Mouse (Mus musculus) thymus, adult 2 months (tissue): ENCODE results near the gene Taf13. TPM values are rescaled to one million over a fixed set of nuclear protein-coding genes. Genes with fewer than 3 reads are reported as not detected.

Source experiments
- DNase-seq: peaks from one replicate; pipeline ENCODE4 v3.0.0; 2021
- H3K27ac ChIP-seq: fragments of 200-500 bp; 2 replicates; pipeline ENCODE4 v1.5.1; 2012; ENCODE audit warnings: low read length, control low read depth; ENCODE audit not compliant: control insufficient read depth, insufficient read depth
- H3K27me3 ChIP-seq: fragments of 200-500 bp; 2 replicates; pipeline ENCODE4 v1.6.1; 2012; ENCODE audit warnings: mild to moderate bottlenecking, low read length, moderate library complexity, mixed read lengths; ENCODE audit not compliant: control insufficient read depth, insufficient read depth
- H3K36me3 ChIP-seq: fragments of 200-500 bp; 2 replicates; pipeline ENCODE4 v1.6.1; 2012; ENCODE audit warnings: mild to moderate bottlenecking, low read length, moderate library complexity; ENCODE audit not compliant: control insufficient read depth, insufficient read depth
- H3K4me1 ChIP-seq: fragments of 200-500 bp; replicated peaks from 2 replicates; pipeline ENCODE4 v1.6.1; 2012; ENCODE audit warnings: low read length; ENCODE audit not compliant: control insufficient read depth, insufficient read depth
- H3K4me3 ChIP-seq: fragments of 200-500 bp; 2 replicates; pipeline ENCODE4 v1.5.1; 2012; ENCODE audit warnings: mild to moderate bottlenecking, low read length, control low read depth, moderate library complexity; ENCODE audit not compliant: control insufficient read depth, insufficient read depth
- CTCF ChIP-seq: fragments of 200-500 bp; IDR thresholded peaks from 2 replicates; pipeline ENCODE4 v1.5.1; 2012; ENCODE audit warnings: mild to moderate bottlenecking, control low read depth, low read length, moderate library complexity, borderline replicate concordance; ENCODE audit not compliant: control insufficient read depth, poor library complexity, insufficient read depth; ENCODE audit errors: extremely low read depth
- POLR2A ChIP-seq: fragments of 200-500 bp; IDR thresholded peaks from 2 replicates; pipeline ENCODE4 v1.6.1; 2012; ENCODE audit warnings: mild to moderate bottlenecking, low read length, control low read depth, moderate library complexity; ENCODE audit not compliant: control insufficient read depth, poor library complexity, insufficient read depth; ENCODE audit errors: extremely low read depth
- WGBS: fragments of 180-500 bp; shearing (Covaris S2); methylation state at CpG from one replicate; pipeline ENCODE4 v1.1.7; 2018; 5-methylcytosine and 5-hydroxymethylcytosine counted together
- polyA plus RNA-seq: library from polyadenylated mRNA; depleted of rRNA; stranded (reverse); fragments of >200 nt; gene quantifications from 2 replicates; pipeline ENCODE4 v1.2.3, GENCODE M21; 2012

Gene Taf13
- polyA plus RNA-seq, 1 experiment = 4.5 TPM

DNA sequence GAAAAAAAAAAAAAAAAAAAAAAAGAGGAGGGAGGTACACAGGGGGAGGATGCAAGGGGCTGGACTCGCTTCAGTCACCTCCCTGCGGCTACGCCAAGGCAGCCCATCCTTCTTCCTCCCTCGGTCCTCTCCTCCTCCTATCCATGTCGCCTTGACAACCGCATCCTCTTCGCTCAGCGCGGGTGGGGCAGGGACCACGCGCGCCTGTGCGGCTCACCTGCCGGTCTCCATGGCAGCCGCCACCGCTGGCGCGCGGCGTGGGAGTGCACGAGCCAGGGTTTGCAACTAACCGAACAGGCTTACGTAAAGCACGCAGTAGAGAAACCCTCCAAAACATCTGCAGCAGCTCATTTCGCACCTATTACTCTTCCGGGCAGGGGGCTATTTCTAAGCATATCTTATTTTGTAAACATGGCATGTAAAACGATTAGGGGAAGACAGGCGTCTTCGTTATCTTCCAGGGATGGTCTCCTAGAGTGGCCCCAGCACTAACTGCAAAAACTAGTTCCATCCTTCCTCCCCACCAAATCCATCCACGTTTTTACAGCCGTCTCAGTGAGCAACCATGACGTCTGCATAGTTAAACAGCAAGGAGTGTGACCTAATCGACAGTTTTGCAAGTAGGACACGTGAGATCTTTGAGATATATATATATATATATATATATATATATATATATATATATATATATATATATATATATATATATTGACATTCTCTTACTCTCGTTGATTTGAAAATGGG lies 34.8 kb upstream of the Taf13 start, which contains the start of gene 5330417C22Rik:
5330417C22Rik (minus strand) TSS at position 20 of the 744 bp plus-strand sequence.
- 1% methylated on average over 35 of the region's 35 CpGs for WGBS
- TF ChIP-seq POLR2A (no peak), CTCF (peak; percentile 34; the same call in 1 of the 2 replicates)
- DNase-seq = peak; percentile 57
- no peaks in the 10 kb centered on the region for H3K36me3 ChIP-seq
- H3K4me1 ChIP-seq = peaks cover 4% of the 10 kb centered on the region; the same call in 1 of the 2 replicates
- no peak within 1 kb of the TSS for H3K27ac ChIP-seq
- H3K27me3 ChIP-seq = no peaks in the 10 kb centered on the region; the same call in 1 of the 2 replicates
- no peak within 1 kb of the TSS for H3K4me3 ChIP-seq

DNA sequence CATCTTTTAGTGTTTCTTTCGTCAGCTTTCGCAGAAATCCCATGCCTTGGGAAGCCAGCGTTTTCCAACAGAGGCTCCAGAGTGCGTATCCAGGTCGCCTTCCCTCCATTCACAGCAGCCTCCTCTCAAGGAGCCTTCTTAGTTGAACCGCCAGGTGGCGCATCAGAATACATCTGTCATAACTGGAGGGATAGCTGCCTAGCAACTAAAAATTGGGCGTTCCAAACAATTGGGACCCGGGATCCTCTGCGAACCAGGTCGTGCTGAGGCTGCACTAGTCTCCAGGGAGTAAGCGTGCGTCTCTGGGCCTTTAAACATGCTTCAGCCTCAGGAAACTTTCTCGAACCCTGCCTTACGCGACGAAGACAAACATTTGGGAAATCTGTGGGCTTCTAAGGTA lies 34.2 kb upstream of the Taf13 start:
- TF ChIP-seq POLR2A (no peak), CTCF (peak; percentile 69; the same call in 1 of the 2 replicates)
- Histone ChIP-seq H3K27me3 (no peaks in the 10 kb centered on the region; the same call in 1 of the 2 replicates), H3K36me3 (no peaks in the 10 kb centered on the region), H3K27ac (no peak overlapping the region), H3K4me1 (peaks cover 4% of the 10 kb centered on the region; the same call in 1 of the 2 replicates), H3K4me3 (no peak overlapping the region)
- WGBS = 4% methylated on average over 17 of the region's 17 CpGs
- peak; percentile 75 for DNase-seq

DNA sequence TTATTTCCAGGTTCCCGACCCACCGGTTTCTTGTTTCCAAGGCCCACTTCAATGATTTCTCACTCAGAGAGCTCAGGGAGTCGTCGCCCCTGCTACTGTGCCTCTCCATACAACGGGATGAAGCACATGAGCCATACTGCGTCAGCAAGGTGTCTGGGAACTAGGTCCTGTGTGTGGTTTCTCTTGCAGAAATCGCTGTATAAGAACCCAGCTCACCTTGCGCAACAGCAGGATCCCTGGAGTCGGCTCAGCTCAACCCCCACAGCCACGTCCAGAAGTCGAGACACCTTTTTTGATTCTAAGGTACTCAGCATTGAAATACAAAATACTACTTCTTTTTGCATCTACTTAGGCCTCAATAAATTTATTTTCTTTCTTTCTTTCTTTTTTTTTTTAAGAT lies 29.2 kb upstream of the Taf13 start:
- 86% methylated on average over 11 of the region's 11 CpGs for WGBS
- TF ChIP-seq POLR2A (no peak), CTCF (no peak)
- Histone ChIP-seq H3K36me3 (no peaks in the 10 kb centered on the region), H3K27ac (no peak overlapping the region), H3K4me1 (peaks cover 2% of the 10 kb centered on the region; the same call in 1 of the 2 replicates), H3K27me3 (no peaks in the 10 kb centered on the region), H3K4me3 (no peak overlapping the region)
- no peak for DNase-seq

DNA sequence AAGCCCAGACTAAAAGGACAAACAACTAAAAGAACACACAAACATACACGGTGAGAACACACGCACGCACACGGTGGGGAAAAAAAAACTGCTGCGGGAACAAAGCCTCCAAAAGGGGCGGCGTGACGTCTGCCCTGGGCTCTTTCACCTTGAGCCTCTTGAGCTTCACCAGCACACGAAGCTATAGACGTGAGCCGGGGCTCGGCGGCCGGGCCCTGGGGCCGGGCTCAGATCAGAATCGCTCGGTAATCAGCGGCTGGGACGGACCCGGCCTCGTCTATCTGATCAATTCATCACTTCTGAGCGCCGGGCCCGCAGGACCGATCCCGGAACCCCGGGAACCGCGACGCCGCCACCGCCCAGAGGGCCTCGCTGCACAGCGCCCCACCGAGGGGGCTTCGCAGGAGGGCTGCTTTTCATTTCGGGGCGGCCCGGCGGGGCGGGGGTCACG lies 17.4 kb upstream of the Taf13 start:
- TF ChIP-seq POLR2A (no peak), CTCF (no peak)
- 1% methylated on average over 41 of the region's 42 CpGs for WGBS
- peaks cover 6% of the 10 kb centered on the region; the same call in 1 of the 2 replicates for H3K36me3 ChIP-seq

DNA sequence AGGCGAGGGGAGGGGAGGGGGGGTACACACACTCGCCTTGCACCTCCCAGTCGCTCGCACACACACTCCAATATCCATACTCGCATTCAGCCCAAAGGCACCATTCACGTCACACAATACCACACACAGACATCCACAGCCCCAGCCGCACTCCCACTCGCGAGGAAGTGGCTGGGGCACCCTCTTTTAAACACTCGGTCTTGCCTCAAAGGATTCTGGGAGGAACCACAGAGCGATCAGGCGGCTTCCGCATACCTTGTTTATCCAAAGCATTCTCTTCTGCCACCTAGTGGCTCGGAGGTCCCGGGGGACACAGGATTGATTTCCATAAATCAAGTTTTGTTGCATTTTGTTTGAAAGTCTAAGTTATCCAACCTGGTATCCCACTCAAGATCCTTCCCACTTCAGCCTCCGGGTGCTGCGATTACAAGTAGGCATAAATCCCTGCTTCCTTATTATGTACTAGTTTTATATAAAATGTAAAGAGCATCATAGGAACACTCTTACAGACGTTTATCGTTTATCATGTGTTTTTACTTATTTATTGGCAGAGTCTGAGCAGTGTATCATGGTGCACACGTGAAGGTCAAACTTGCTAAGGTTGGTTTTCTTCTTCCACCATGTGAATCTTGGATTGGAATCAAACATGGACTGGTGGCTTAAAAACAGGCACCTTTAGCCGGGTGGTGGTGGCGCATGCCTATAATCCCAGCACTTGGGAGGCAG lies 16.7 kb upstream of the Taf13 start:
- H3K36me3 ChIP-seq = peaks cover 9% of the 10 kb centered on the region
- H3K27me3 ChIP-seq = no peaks in the 10 kb centered on the region
- TF ChIP-seq CTCF (peak; percentile 62; the same call in 1 of the 2 replicates), POLR2A (peak; percentile 100)
- H3K27ac ChIP-seq = peak overlapping the region; percentile 57
- peak; percentile 95 for DNase-seq
- 19% methylated on average over 21 of the region's 22 CpGs for WGBS
- peak overlapping the region; percentile 72 for H3K4me3 ChIP-seq
- no peaks in the 10 kb centered on the region for H3K4me1 ChIP-seq

More for the DNA sequence above, 17.4 kb upstream of the Taf13 start:
- Histone ChIP-seq H3K4me1 (no peaks in the 10 kb centered on the region), H3K27me3 (no peaks in the 10 kb centered on the region), H3K4me3 (peak overlapping the region; percentile 72), H3K27ac (peak overlapping the region; percentile 57)
- no peak for DNase-seq

DNA sequence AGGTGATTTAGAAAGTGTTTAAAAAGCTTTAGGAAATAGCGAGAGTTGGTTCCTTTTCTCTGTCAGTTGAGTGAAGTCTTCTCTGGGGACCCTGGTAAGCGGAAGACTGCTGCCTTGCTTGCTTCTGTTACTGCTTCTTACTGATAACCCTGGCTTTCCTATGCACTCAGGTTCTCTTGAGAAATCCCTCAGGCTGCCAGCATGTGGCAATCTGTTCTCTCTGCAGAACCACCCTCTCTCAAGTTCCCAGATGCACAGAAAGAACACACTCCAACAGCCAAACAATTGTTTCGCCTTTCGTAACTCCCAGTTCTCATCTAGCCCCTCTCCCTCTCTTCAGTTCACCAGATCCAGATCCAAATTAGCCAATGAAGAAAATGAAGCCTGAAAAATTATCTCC lies 13.6 kb upstream of the Taf13 start:
- H3K4me1 ChIP-seq = peaks cover 2% of the 10 kb centered on the region; the same call in 1 of the 2 replicates
- WGBS = 95% methylated on average over 4 of the region's 4 CpGs
- H3K27ac ChIP-seq = no peak overlapping the region
- peaks cover 15% of the 10 kb centered on the region for H3K36me3 ChIP-seq
- no peak for DNase-seq
- TF ChIP-seq CTCF (no peak), POLR2A (no peak)
- H3K27me3 ChIP-seq = no peaks in the 10 kb centered on the region
- H3K4me3 ChIP-seq = no peak overlapping the region
